Mouse (Mus musculus) adrenal gland, postnatal 4 days (tissue): ENCODE results near the gene Creb5. TPM values are rescaled to one million over a fixed set of nuclear protein-coding genes. Genes with fewer than 3 reads are reported as not detected.

Experiments
- total RNA-seq, 2 experiments: library from RNA; stranded (reverse); gene quantifications; 2 replicates each; pipeline ENCODE4 v1.2.3; 2021

Gene Creb5
- total RNA-seq, 2 experiments from 2014 or later: 7.2 to 7.4 TPM

Other genes with a start within 250 kb of the Creb5 start
- gene Jazf1, start 218.6 kb upstream of the Creb5 start, total RNA-seq: 1 to 10 TPM; 7.3 to 8.2 TPM